Mouse (Mus musculus) liver, embryonic 16.5 days (tissue): Measurements from ENCODE around the gene Fnip2. TPM values are rescaled to one million over a fixed set of nuclear protein-coding genes. Genes with fewer than 3 reads are reported as not detected.

ENCODE experiments used
- ATAC-seq: fragments of 200-750 bp; cut with Nextera tagmentation; 2 replicates; pipeline ENCODE4 v1.8.0; 2017; ENCODE audit warnings: low read depth, mild to moderate bottlenecking, moderate number of reproducible peaks, moderate library complexity
- H3K27ac ChIP-seq: fragments of 300-500 bp; sonication (generic); 2 replicates; pipeline ENCODE4 v1.5.1; 2014; ENCODE audit warnings: mild to moderate bottlenecking, low read length
- H3K27me3 ChIP-seq: fragments of 300-500 bp; sonication (generic); 2 replicates; pipeline ENCODE4 v1.6.1; 2014; ENCODE audit warnings: low read depth, low read length, mixed read lengths; ENCODE audit not compliant: control insufficient read depth, insufficient read depth
- H3K36me3 ChIP-seq: fragments of 300-500 bp; sonication (generic); 2 replicates; pipeline ENCODE4 v1.6.1; 2014; ENCODE audit warnings: mild to moderate bottlenecking; ENCODE audit not compliant: control insufficient read depth, insufficient read depth
- H3K4me1 ChIP-seq: fragments of 300-500 bp; sonication (generic); 2 replicates; pipeline ENCODE4 v1.6.1; 2014; ENCODE audit warnings: low read depth, low read length, mixed read lengths; ENCODE audit not compliant: control insufficient read depth
- H3K4me2 ChIP-seq: fragments of 300-500 bp; sonication (generic); 2 replicates; pipeline ENCODE4 v1.6.1; 2014; ENCODE audit warnings: low read depth, low read length, mixed read lengths
- H3K4me3 ChIP-seq: fragments of 300-500 bp; sonication (generic); 2 replicates; pipeline ENCODE4 v1.5.1; 2014; ENCODE audit warnings: low read depth, mild to moderate bottlenecking, low read length
- H3K9ac ChIP-seq: fragments of 300-500 bp; sonication (generic); 2 replicates; pipeline ENCODE4 v1.6.1; 2014; ENCODE audit warnings: low read depth, low read length
- H3K9me3 ChIP-seq: fragments of 300-500 bp; sonication (generic); replicated peaks from 2 replicates; pipeline ENCODE4 v1.6.1; 2016; ENCODE audit warnings: low read length; ENCODE audit not compliant: control insufficient read depth
- WGBS: fragments of 180-500 bp; shearing (Covaris S2); extraction: QIAGEN DNeasy Blood & Tissue Kit; methylation state at CpG from one replicate; pipeline ENCODE4 v1.1.7; 2014; ENCODE audit not compliant: insufficient replicate concordance; 5-methylcytosine and 5-hydroxymethylcytosine counted together
- polyA plus RNA-seq: library from polyadenylated mRNA; unstranded; fragments of >200 nt; fragmentation: Nextera tagmentation; extraction: Ambion mirVana; gene quantifications from 2 replicates; pipeline ENCODE4 v1.2.1, GENCODE M21; 2015

Fnip2 gene
- polyA plus RNA-seq: 3.2 and 3.5 TPM in 2 replicates

- H3K4me1 ChIP-seq: peaks cover 30% of the 10 kb centered on the region
These were observed at the start of gene Fnip2 for GRCm38 (mm10) chr3:79567703-79568362. Fnip2 (minus strand) TSS chr3:79567796.

GRCm38 (mm10) chr3:79609886-79610285 lies 42.3 kb upstream of the Fnip2 start:
- Histone ChIP-seq H3K36me3 (peaks cover 29% of the 10 kb centered on the region), H3K9ac (no peak overlapping the region), H3K27ac (no peak overlapping the region), H3K4me3 (no peak overlapping the region), H3K27me3 (no peaks in the 10 kb centered on the region), H3K4me1 (no peaks in the 10 kb centered on the region), H3K9me3 (no peaks in the 10 kb centered on the region), H3K4me2 (no peak overlapping the region)
- 73% methylated on average over 2 of the region's 2 CpGs for WGBS
- peak; percentile 54; the same call in 1 of the 2 replicates for ATAC-seq

More at GRCm38 (mm10) chr3:79567703-79568362, at the start of gene Fnip2:
- peak; percentile 91 for ATAC-seq
- 0% methylated on average over 53 of the region's 55 CpGs for WGBS
- Histone ChIP-seq H3K27me3 (no peaks in the 10 kb centered on the region), H3K9me3 (no peaks in the 10 kb centered on the region), H3K27ac (peak within 1 kb of the TSS; percentile 96), H3K36me3 (no peaks in the 10 kb centered on the region), H3K9ac (peak within 1 kb of the TSS; percentile 97), H3K4me2 (peak within 1 kb of the TSS; percentile 78), H3K4me3 (peak within 1 kb of the TSS; percentile 98)

GRCm38 (mm10) chr3:79595468-79595867 lies 27.9 kb upstream of the Fnip2 start:
- Histone ChIP-seq H3K27ac (no peak overlapping the region), H3K9me3 (no peaks in the 10 kb centered on the region), H3K4me2 (no peak overlapping the region), H3K4me3 (no peak overlapping the region), H3K4me1 (peaks cover 6% of the 10 kb centered on the region), H3K36me3 (peaks cover 46% of the 10 kb centered on the region), H3K27me3 (no peaks in the 10 kb centered on the region), H3K9ac (no peak overlapping the region)
- ATAC-seq: no peak
- WGBS: 77% methylated on average over 7 of the region's 7 CpGs

- WGBS: under 1% methylated on average over 15 of the region's 15 CpGs
- H3K9me3 ChIP-seq: no peaks in the 10 kb centered on the region
- peak overlapping the region; percentile 82 for H3K27ac ChIP-seq
- H3K4me3 ChIP-seq: peak overlapping the region; percentile 81
- H3K9ac ChIP-seq: peak overlapping the region; percentile 87
- no peak for ATAC-seq
- peak overlapping the region; percentile 77 for H3K4me2 ChIP-seq
- no peaks in the 10 kb centered on the region for H3K27me3 ChIP-seq
- peaks cover 9% of the 10 kb centered on the region for H3K4me1 ChIP-seq
- H3K36me3 ChIP-seq: peaks cover 24% of the 10 kb centered on the region
These were observed 24.3 kb upstream of the Fnip2 start for GRCm38 (mm10) chr3:79591793-79592471.

- 1% methylated on average over 63 of the region's 63 CpGs for WGBS
- H3K4me2 ChIP-seq: peak within 1 kb of the TSS; percentile 77
- H3K4me3 ChIP-seq: peak within 1 kb of the TSS; percentile 81
- no peaks in the 10 kb centered on the region for H3K27me3 ChIP-seq
- H3K4me1 ChIP-seq: peaks cover 10% of the 10 kb centered on the region
- ATAC-seq: peak; percentile 91
- H3K9me3 ChIP-seq: no peaks in the 10 kb centered on the region
- H3K36me3 ChIP-seq: peaks cover 17% of the 10 kb centered on the region
- H3K9ac ChIP-seq: peak within 1 kb of the TSS; percentile 87
- H3K27ac ChIP-seq: peak within 1 kb of the TSS; percentile 82
These were observed 23.5 kb upstream of the Fnip2 start, which contains the start of gene Ppid for GRCm38 (mm10) chr3:79590863-79591792. Ppid (plus strand) TSS chr3:79591342.

- 73% methylated on average over 2 of the region's 2 CpGs for WGBS
These were observed 22.1 kb upstream of the Fnip2 start for GRCm38 (mm10) chr3:79589671-79590070.

GRCm38 (mm10) chr3:79586804-79587203 lies 19.2 kb upstream of the Fnip2 start:
- H3K9ac ChIP-seq: no peak overlapping the region
- no peak overlapping the region for H3K4me3 ChIP-seq
- 3% methylated on average over 6 of the region's 6 CpGs for WGBS
- peak; percentile 52 for ATAC-seq
- H3K27me3 ChIP-seq: no peaks in the 10 kb centered on the region
- no peak overlapping the region for H3K27ac ChIP-seq
- H3K9me3 ChIP-seq: no peaks in the 10 kb centered on the region
- no peaks in the 10 kb centered on the region for H3K36me3 ChIP-seq
- H3K4me2 ChIP-seq: no peak overlapping the region
- peaks cover 7% of the 10 kb centered on the region for H3K4me1 ChIP-seq

More at GRCm38 (mm10) chr3:79589671-79590070, 22.1 kb upstream of the Fnip2 start:
- H3K27ac ChIP-seq: no peak overlapping the region
- H3K4me3 ChIP-seq: no peak overlapping the region
- H3K27me3 ChIP-seq: no peaks in the 10 kb centered on the region
- no peak overlapping the region for H3K4me2 ChIP-seq
- H3K4me1 ChIP-seq: peaks cover 10% of the 10 kb centered on the region
- no peak for ATAC-seq
- peaks cover 8% of the 10 kb centered on the region; the same call in 1 of the 2 replicates for H3K36me3 ChIP-seq
- no peak overlapping the region for H3K9ac ChIP-seq
- no peaks in the 10 kb centered on the region for H3K9me3 ChIP-seq

- H3K27me3 ChIP-seq: no peaks in the 10 kb centered on the region
- peak overlapping the region; percentile 28 for H3K4me2 ChIP-seq
- no peaks in the 10 kb centered on the region for H3K9me3 ChIP-seq
- H3K36me3 ChIP-seq: no peaks in the 10 kb centered on the region
- H3K4me3 ChIP-seq: no peak overlapping the region
- no peak overlapping the region for H3K9ac ChIP-seq
- ATAC-seq: peak; percentile 91
- 17% methylated on average over 5 of the region's 5 CpGs for WGBS
- peaks cover 46% of the 10 kb centered on the region for H3K4me1 ChIP-seq
- peak overlapping the region; percentile 92 for H3K27ac ChIP-seq
These were observed 12.4 kb upstream of the Fnip2 start for GRCm38 (mm10) chr3:79579891-79580575.
